Mouse (Mus musculus): ENCODE measurements around the gene Olfr1201. TPM values are rescaled to one million over a fixed set of nuclear protein-coding genes. Genes with fewer than 3 reads are reported as not detected.

The Olfr1201 gene
- not detected in 2 replicates for polyA plus RNA-seq (2015; fragmentation: Nextera tagmentation; extraction: Ambion mirVana)

- Histone ChIP-seq H3K4me3 (ENCODE audit: low read depth, low read length) (no peak within 1 kb of the TSS), H3K27me3 (ENCODE audit: insufficient read depth, low read length) (no peaks in the 10 kb centered on the region), H3K4me2 (ENCODE audit: low read depth, low read length) (no peak within 1 kb of the TSS), H3K4me1 (ENCODE audit: insufficient read depth) (no peaks in the 10 kb centered on the region), H3K36me3 (replicated peaks; ENCODE audit: insufficient read depth, low read length) (no peaks in the 10 kb centered on the region), H3K27ac (ENCODE audit: low read depth) (no peak within 1 kb of the TSS), H3K9ac (replicated peaks) (no peak within 1 kb of the TSS), H3K9me3 (ENCODE audit: low read length) (no peaks in the 10 kb centered on the region)
- DNase-seq (no peak), ATAC-seq (no peak)
- WGBS (ENCODE audit: insufficient replicate concordance): 71% methylated on average over 6 of the region's 6 CpGs
- TF ChIP-seq CTCF (IDR thresholded peaks at IDR 0.05; ENCODE audit: low read depth) (no peak), EP300 (IDR thresholded peaks at IDR 0.05; ENCODE audit: low read depth) (no peak)
These were observed at the start of gene Olfr1201 for GRCm38 (mm10) chr2:88792736-88793135. Gene Olfr1201, plus strand, starts transcription at chr2:88793036.

DNA sequence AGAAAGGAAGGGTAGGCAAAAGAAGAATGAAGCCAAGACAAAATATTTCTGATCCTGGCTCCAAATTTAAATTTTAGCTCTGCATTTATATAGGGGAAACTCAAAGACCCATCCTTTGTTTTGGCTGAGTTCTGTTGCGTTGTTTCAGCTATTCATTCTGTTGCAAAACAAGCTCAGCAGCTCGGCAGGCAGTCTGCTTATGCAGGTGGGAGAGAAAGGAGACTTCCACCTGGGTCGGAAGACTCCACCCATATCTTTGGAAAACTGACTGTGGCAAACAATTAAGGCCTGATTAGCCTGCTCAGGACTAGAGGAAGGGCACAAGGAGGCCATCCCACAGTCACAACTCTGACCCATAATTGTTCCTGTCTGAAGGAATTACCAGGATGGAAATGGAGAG is 49.5 kb upstream of the Olfr1201 start:
- WGBS (ENCODE audit: insufficient replicate concordance): 66% methylated on average over 3 of the region's 3 CpGs
- no peak overlapping the region for H3K9ac ChIP-seq (replicated peaks)
- no peak overlapping the region for H3K4me3 ChIP-seq (ENCODE audit: low read depth, low read length)
- no peaks in the 10 kb centered on the region for H3K36me3 ChIP-seq (replicated peaks; ENCODE audit: insufficient read depth, low read length)
- TF ChIP-seq CTCF (IDR thresholded peaks at IDR 0.05; ENCODE audit: low read depth): no peak
- TF ChIP-seq EP300 (IDR thresholded peaks at IDR 0.05; ENCODE audit: low read depth): no peak
- no peak overlapping the region for H3K27ac ChIP-seq (ENCODE audit: low read depth)
- no peaks in the 10 kb centered on the region for H3K4me1 ChIP-seq (ENCODE audit: insufficient read depth)
- H3K27me3 ChIP-seq (ENCODE audit: insufficient read depth, low read length): no peaks in the 10 kb centered on the region
- ATAC-seq: no peak
- no peaks in the 10 kb centered on the region for H3K9me3 ChIP-seq (ENCODE audit: low read length)
- no peak overlapping the region for H3K4me2 ChIP-seq (ENCODE audit: low read depth, low read length)
- DNase-seq: no peak

DNA sequence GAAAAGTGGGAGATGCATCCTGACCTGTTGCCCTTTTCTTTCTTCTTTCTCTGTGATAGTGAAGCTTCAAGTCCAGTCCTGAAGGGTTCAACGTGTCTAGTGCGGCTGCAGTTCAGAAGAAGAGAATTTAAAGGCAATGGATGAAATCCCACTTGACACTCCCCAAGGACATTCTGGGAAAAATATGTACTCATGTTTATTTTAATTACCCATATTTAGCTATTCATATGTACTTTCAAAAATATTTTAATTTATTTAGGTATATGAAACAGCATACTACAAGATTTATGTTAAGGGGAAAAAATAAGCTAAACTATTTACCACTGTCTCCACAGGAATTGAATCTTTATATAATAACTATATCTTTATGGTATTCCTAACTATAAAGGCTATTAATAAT is 41.6 kb upstream of the Olfr1201 start, which contains the start of gene Olfr1198:
Gene Olfr1198, minus strand, starts transcription at position 101 of the 400 bp plus-strand sequence.
- 84% methylated on average over 2 of the region's 2 CpGs for WGBS (ENCODE audit: insufficient replicate concordance)
- DNase-seq (no peak), ATAC-seq (no peak)
- H3K4me1 ChIP-seq (ENCODE audit: insufficient read depth): no peaks in the 10 kb centered on the region
- TF ChIP-seq CTCF (IDR thresholded peaks at IDR 0.05; ENCODE audit: low read depth): no peak
- TF ChIP-seq EP300 (IDR thresholded peaks at IDR 0.05; ENCODE audit: low read depth): no peak
- no peaks in the 10 kb centered on the region for H3K27me3 ChIP-seq (ENCODE audit: insufficient read depth, low read length)
- no peak within 1 kb of the TSS for H3K27ac ChIP-seq (ENCODE audit: low read depth)
- H3K4me3 ChIP-seq (ENCODE audit: low read depth, low read length): no peak within 1 kb of the TSS
- H3K9ac ChIP-seq (replicated peaks): no peak within 1 kb of the TSS
- H3K36me3 ChIP-seq (replicated peaks; ENCODE audit: insufficient read depth, low read length): no peaks in the 10 kb centered on the region
- no peaks in the 10 kb centered on the region for H3K9me3 ChIP-seq (ENCODE audit: low read length)
- H3K4me2 ChIP-seq (ENCODE audit: low read depth, low read length): no peak within 1 kb of the TSS

DNA sequence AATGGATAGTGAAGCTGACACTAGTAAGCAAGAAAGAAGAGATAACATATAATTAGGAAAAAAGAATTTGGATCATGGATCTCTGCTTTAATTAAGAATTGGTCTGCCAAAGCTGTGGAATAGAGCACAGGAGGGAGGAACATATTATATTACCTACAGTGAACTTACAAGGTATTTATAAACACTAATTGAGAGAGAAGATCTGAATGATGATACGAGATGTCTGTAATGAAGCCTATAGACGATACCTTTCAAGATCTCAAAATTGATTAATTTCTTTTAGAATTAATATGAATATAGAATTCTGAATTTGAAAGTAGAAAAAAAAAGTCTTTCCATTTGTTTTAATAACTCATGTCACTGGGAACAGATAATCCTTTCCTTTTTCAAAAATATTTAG is 32.5 kb upstream of the Olfr1201 start, which contains the start of gene Olfr1199:
Gene Olfr1199, minus strand, starts transcription at position 101 of the 400 bp plus-strand sequence.
- TF ChIP-seq EP300 (IDR thresholded peaks at IDR 0.05; ENCODE audit: low read depth): no peak
- TF ChIP-seq CTCF (IDR thresholded peaks at IDR 0.05; ENCODE audit: low read depth): no peak
- DNase-seq (no peak), ATAC-seq (no peak)
- Histone ChIP-seq H3K9me3 (ENCODE audit: low read length) (no peaks in the 10 kb centered on the region), H3K36me3 (replicated peaks; ENCODE audit: insufficient read depth, low read length) (no peaks in the 10 kb centered on the region), H3K27me3 (ENCODE audit: insufficient read depth, low read length) (no peaks in the 10 kb centered on the region), H3K27ac (ENCODE audit: low read depth) (no peak within 1 kb of the TSS), H3K4me3 (ENCODE audit: low read depth, low read length) (no peak within 1 kb of the TSS), H3K9ac (replicated peaks) (no peak within 1 kb of the TSS), H3K4me2 (ENCODE audit: low read depth, low read length) (no peak within 1 kb of the TSS), H3K4me1 (ENCODE audit: insufficient read depth) (no peaks in the 10 kb centered on the region)
- 87% methylated on average over 2 of the region's 2 CpGs for WGBS (ENCODE audit: insufficient replicate concordance)

- H3K4me2 ChIP-seq (ENCODE audit: low read depth, low read length): no peak within 1 kb of the TSS
- no peak within 1 kb of the TSS for H3K4me3 ChIP-seq (ENCODE audit: low read depth, low read length)
- DNase-seq: no peak
- no peaks in the 10 kb centered on the region for H3K4me1 ChIP-seq (ENCODE audit: insufficient read depth)
- no peak for ATAC-seq
- 63% methylated on average over 2 of the region's 2 CpGs for WGBS (ENCODE audit: insufficient replicate concordance)
- no peaks in the 10 kb centered on the region for H3K27me3 ChIP-seq (ENCODE audit: insufficient read depth, low read length)
- no peak within 1 kb of the TSS for H3K9ac ChIP-seq (replicated peaks)
- no peak within 1 kb of the TSS for H3K27ac ChIP-seq (ENCODE audit: low read depth)
- H3K36me3 ChIP-seq (replicated peaks; ENCODE audit: insufficient read depth, low read length): no peaks in the 10 kb centered on the region
- no peaks in the 10 kb centered on the region for H3K9me3 ChIP-seq (ENCODE audit: low read length)
- TF ChIP-seq CTCF (IDR thresholded peaks at IDR 0.05; ENCODE audit: low read depth) (no peak), EP300 (IDR thresholded peaks at IDR 0.05; ENCODE audit: low read depth) (no peak)
These were observed 22.4 kb upstream of the Olfr1201 start, which contains the start of gene Olfr1200 for GRCm38 (mm10) chr2:88770388-88770787. Gene Olfr1200, minus strand, starts transcription at chr2:88770488.

DNA sequence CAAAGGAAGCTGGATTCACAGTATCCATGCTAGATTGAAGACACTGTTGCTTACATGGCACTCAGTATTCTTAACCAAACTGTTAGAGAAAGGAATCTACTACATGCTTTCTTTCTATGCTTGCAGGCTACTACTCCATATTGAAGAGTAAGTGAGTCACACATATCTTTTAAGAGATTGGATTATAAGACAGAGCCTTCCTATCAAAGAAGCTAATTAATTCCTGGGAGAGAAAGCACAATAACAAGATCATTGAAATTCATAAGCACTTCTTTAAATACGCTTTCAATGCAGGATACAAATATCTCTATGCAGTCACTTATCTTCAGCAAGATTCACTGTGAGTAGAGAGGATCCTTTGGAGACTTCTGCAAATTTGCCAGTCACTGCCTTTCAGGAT is 21.4 kb downstream of the Olfr1201 start, which contains the start of gene Olfr1202:
Gene Olfr1202, plus strand, starts transcription at position 301 of the 400 bp plus-strand sequence.
- H3K4me1 ChIP-seq (ENCODE audit: insufficient read depth): no peaks in the 10 kb centered on the region
- H3K4me3 ChIP-seq (ENCODE audit: low read depth, low read length): no peak within 1 kb of the TSS
- DNase-seq: no peak
- no peak within 1 kb of the TSS for H3K9ac ChIP-seq (replicated peaks)
- no peak for ATAC-seq
- no peaks in the 10 kb centered on the region for H3K9me3 ChIP-seq (ENCODE audit: low read length)
- H3K27me3 ChIP-seq (ENCODE audit: insufficient read depth, low read length): no peaks in the 10 kb centered on the region
- H3K27ac ChIP-seq (ENCODE audit: low read depth): no peak within 1 kb of the TSS
- H3K4me2 ChIP-seq (ENCODE audit: low read depth, low read length): no peak within 1 kb of the TSS
- whole genome bisulfite sequencing (ENCODE audit: insufficient replicate concordance): 75% methylated on average over 1 of the region's 1 CpGs
- no peaks in the 10 kb centered on the region for H3K36me3 ChIP-seq (replicated peaks; ENCODE audit: insufficient read depth, low read length)
- TF ChIP-seq EP300 (IDR thresholded peaks at IDR 0.05; ENCODE audit: low read depth): no peak
- no peak for TF ChIP-seq CTCF (IDR thresholded peaks at IDR 0.05; ENCODE audit: low read depth)
